Mouse (Mus musculus): ENCODE data around the gene Trim65. TPM values are rescaled to one million over a fixed set of nuclear protein-coding genes. Genes with fewer than 3 reads are reported as not detected.

The Trim65 gene
- polyA plus RNA-seq, 1 experiment from 2014 or later, result 3.1 TPM

- Histone ChIP-seq H3K9ac (ENCODE audit: low read depth, low read length) (no peak overlapping the region), H3K27me3 (ENCODE audit: insufficient read depth, low read length) (no peaks in the 10 kb centered on the region), H3K4me3 (replicated peaks; ENCODE audit: low read depth, low read length) (no peak overlapping the region), H3K4me2 (ENCODE audit: low read length) (no peak overlapping the region), H3K27ac (no peak overlapping the region), H3K4me1 (replicated peaks; ENCODE audit: insufficient read depth, low read length) (peaks cover 7% of the 10 kb centered on the region), H3K36me3 (ENCODE audit: insufficient read depth, low read length) (0 out of 2 replicates have a peak, but pooled peaks cover 8% of the 10 kb centered on the region), H3K9me3 (replicated peaks; ENCODE audit: low read length) (no peaks in the 10 kb centered on the region)
- WGBS, result 80% methylated on average over 16 of the region's 16 CpGs
- DNase-seq (ENCODE audit: low spot score), result no peak
- TF ChIP-seq CTCF (IDR thresholded peaks at IDR 0.05; ENCODE audit: low read depth), result peak; percentile 58
- no peak for ATAC-seq (replicated peaks; ENCODE audit: low FRiP score, low read depth)
Observed at GRCm38 (mm10) chr11:116132366-116133333, 1.7 kb upstream of the Trim65 start.

DNA sequence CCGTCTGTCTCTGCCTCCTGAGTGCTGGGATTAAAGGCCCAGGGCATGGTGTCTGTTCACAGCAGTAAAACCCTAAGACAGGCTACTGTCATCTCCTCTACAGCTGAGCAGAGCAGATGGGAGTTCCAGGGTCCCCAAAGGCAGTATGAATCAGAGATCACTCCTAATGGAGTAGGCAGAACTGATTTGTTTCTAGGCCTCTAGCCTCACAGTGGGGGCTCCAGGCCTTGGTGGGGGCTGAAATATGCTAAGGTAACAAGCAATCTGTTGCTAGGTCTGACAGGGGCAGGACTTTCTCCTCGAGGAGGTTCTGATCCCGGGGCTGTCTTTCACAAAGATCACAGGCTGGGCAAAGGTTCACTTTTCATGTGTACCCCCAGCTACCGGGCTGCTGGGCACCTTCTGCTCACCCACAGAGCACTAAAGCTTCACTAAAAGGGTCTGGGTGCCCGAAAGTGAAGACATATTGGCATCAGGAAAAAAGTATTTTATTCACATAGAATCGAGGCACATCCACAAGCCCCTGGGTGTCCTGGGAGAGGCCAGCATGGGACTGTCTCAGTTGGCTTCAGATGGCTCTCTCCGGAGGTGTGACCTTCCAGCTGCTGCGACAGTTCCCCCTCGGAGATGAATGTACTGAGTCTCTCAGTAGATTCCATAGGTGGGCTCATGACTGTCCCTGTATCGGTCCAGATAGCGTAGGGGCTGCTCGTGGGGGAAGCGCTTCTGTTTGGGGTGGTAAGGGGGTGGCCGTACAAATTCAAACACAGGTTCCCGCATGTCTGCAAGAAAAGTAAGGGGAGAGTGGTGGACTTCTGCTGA, 632 bp upstream of the Trim65 start:
- Histone ChIP-seq H3K9ac (ENCODE audit: low read depth, low read length) (peak overlapping the region; percentile 59), H3K9me3 (replicated peaks; ENCODE audit: low read length) (no peaks in the 10 kb centered on the region), H3K36me3 (ENCODE audit: insufficient read depth, low read length) (0 out of 2 replicates have a peak, but pooled peaks cover 8% of the 10 kb centered on the region), H3K27ac (peak overlapping the region; percentile 91), H3K27me3 (ENCODE audit: insufficient read depth, low read length) (no peaks in the 10 kb centered on the region), H3K4me1 (replicated peaks; ENCODE audit: insufficient read depth, low read length) (peaks cover 11% of the 10 kb centered on the region), H3K4me2 (ENCODE audit: low read length) (peak overlapping the region; percentile 72), H3K4me3 (replicated peaks; ENCODE audit: low read depth, low read length) (peak overlapping the region; percentile 47)
- TF ChIP-seq CTCF (IDR thresholded peaks at IDR 0.05; ENCODE audit: low read depth), result no peak
- ATAC-seq (replicated peaks; ENCODE audit: low FRiP score, low read depth), result no peak
- 72% methylated on average over 15 of the region's 15 CpGs for WGBS
- DNase-seq (ENCODE audit: low spot score), result no peak

DNA sequence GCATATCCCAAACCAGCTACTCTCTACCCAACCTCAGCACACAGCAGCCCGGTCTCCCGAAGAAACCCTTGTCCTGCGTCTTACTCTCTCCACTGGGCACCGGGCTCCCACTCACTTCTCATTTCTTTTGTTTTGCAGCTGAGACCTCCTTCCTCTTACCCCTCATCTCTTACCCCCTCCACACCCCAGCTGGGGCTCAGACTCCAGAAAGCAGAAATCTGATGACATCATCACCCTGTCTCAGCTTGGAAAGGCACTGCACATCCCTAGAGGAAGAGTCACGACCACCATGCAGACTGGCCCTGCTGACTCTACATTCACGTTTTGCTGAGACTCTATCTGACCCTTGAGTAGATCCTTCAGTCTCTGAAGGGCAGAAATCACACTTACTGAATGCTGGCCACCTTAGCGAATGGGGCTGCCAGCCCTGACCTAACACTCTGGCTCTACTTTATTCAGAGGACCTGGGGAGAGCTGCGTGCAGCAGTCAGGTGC, 888 bp downstream of the Trim65 start:
- Histone ChIP-seq H3K36me3 (ENCODE audit: insufficient read depth, low read length) (peaks cover 11% of the 10 kb centered on the region; the same call in 1 of the 2 replicates), H3K9ac (ENCODE audit: low read depth, low read length) (peak overlapping the region; percentile 59), H3K9me3 (replicated peaks; ENCODE audit: low read length) (no peaks in the 10 kb centered on the region), H3K27me3 (ENCODE audit: insufficient read depth, low read length) (no peaks in the 10 kb centered on the region), H3K4me2 (ENCODE audit: low read length) (peak overlapping the region; percentile 72), H3K27ac (peak overlapping the region; percentile 91), H3K4me1 (replicated peaks; ENCODE audit: insufficient read depth, low read length) (peaks cover 11% of the 10 kb centered on the region), H3K4me3 (replicated peaks; ENCODE audit: low read depth, low read length) (peak overlapping the region; percentile 47)
- no peak for TF ChIP-seq CTCF (IDR thresholded peaks at IDR 0.05; ENCODE audit: low read depth)
- 39% methylated on average over 8 of the region's 8 CpGs for WGBS
- no peak for DNase-seq (ENCODE audit: low spot score)
- peak; percentile 19 for ATAC-seq (replicated peaks; ENCODE audit: low FRiP score, low read depth)

GRCm38 (mm10) chr11:116129091-116129790, 1.7 kb downstream of the Trim65 start:
- H3K4me2 ChIP-seq (ENCODE audit: low read length), result peak overlapping the region; percentile 72
- ATAC-seq (replicated peaks; ENCODE audit: low FRiP score, low read depth), result no peak

GRCm38 (mm10) chr11:116127986-116128385, 2.9 kb downstream of the Trim65 start:
- Histone ChIP-seq H3K4me2 (ENCODE audit: low read length) (peak overlapping the region; percentile 46), H3K4me3 (replicated peaks; ENCODE audit: low read depth, low read length) (no peak overlapping the region), H3K36me3 (ENCODE audit: insufficient read depth, low read length) (peaks cover 9% of the 10 kb centered on the region; the same call in 1 of the 2 replicates), H3K27ac (peak overlapping the region; percentile 1; the same call in 1 of the 2 replicates), H3K9ac (ENCODE audit: low read depth, low read length) (no peak overlapping the region), H3K4me1 (replicated peaks; ENCODE audit: insufficient read depth, low read length) (peaks cover 11% of the 10 kb centered on the region), H3K9me3 (replicated peaks; ENCODE audit: low read length) (no peaks in the 10 kb centered on the region), H3K27me3 (ENCODE audit: insufficient read depth, low read length) (no peaks in the 10 kb centered on the region)
- no peak for TF ChIP-seq CTCF (IDR thresholded peaks at IDR 0.05; ENCODE audit: low read depth)
- DNase-seq (ENCODE audit: low spot score) (no peak), ATAC-seq (replicated peaks; ENCODE audit: low FRiP score, low read depth) (no peak)
- WGBS, result 61% methylated on average over 9 of the region's 9 CpGs

More at GRCm38 (mm10) chr11:116129091-116129790, 1.7 kb downstream of the Trim65 start:
- Histone ChIP-seq H3K9me3 (replicated peaks; ENCODE audit: low read length) (no peaks in the 10 kb centered on the region), H3K9ac (ENCODE audit: low read depth, low read length) (peak overlapping the region; percentile 59; the same call in 1 of the 2 replicates), H3K27me3 (ENCODE audit: insufficient read depth, low read length) (no peaks in the 10 kb centered on the region), H3K36me3 (ENCODE audit: insufficient read depth, low read length) (peaks cover 8% of the 10 kb centered on the region; the same call in 1 of the 2 replicates), H3K27ac (no peak overlapping the region), H3K4me1 (replicated peaks; ENCODE audit: insufficient read depth, low read length) (peaks cover 11% of the 10 kb centered on the region), H3K4me3 (replicated peaks; ENCODE audit: low read depth, low read length) (no peak overlapping the region)
- WGBS, result 76% methylated on average over 9 of the region's 9 CpGs
- TF ChIP-seq CTCF (IDR thresholded peaks at IDR 0.05; ENCODE audit: low read depth), result no peak
- no peak for DNase-seq (ENCODE audit: low spot score)
